Mouse (Mus musculus) liver, postnatal 0 days (tissue): ENCODE data around the gene 4930507D05Rik.

Source experiments
- CTCF ChIP-seq: sonication (generic); IDR thresholded peaks from 2 replicates; pipeline ENCODE4 v1.5.1; 2016; ENCODE audit warnings: antibody characterized with exemption, low read depth
- EP300 ChIP-seq: IDR thresholded peaks from 2 replicates; pipeline ENCODE4 v1.6.1; 2016; ENCODE audit warnings: antibody characterized with exemption, low read depth, mild to moderate bottlenecking

DNA sequence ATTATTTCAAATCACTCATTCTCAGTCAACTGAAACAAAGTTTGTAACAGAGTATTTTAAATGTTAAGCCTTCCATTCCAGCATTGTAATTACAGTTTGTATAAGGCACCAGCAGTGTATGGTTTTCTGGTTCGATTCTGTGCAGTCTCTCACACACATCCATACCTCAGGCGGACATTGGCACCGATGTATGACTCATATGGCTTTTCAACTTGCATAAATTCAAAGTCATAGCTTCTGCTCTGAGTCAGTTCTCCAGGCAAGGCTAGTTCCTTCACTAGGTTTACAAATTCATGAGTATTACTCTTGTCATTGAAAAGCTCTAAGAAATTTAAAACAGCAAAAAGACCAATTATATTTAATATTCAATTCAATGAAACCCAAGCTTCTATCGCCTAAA is 20.4 kb downstream of the 4930507D05Rik start:
- TF ChIP-seq CTCF (no peak), EP300 (no peak)
